Mouse (Mus musculus) C2C12 (cell line): ENCODE results near the gene Bbs5. TPM values are rescaled to one million over a fixed set of nuclear protein-coding genes. Genes with fewer than 3 reads are reported as not detected.
A peak's percentile ranks its signal among the peaks of the same experiment; 100 is the strongest.

ENCODE experiments used
- H3K27me3 ChIP-seq: one replicate; pipeline ENCODE4 v1.6.1; 2011; ENCODE audit not compliant: control insufficient read depth, insufficient read depth, insufficient read length
- H3K36me3 ChIP-seq: one replicate; pipeline ENCODE4 v1.6.1; 2011; ENCODE audit not compliant: control insufficient read depth, insufficient read depth
- H3K4me3 ChIP-seq: one replicate; pipeline ENCODE4 v1.5.1; 2011; ENCODE audit warnings: mild to moderate bottlenecking, control low read depth; ENCODE audit not compliant: poor library complexity, insufficient read depth, severe bottlenecking
- H3K79me2 ChIP-seq: one replicate; pipeline ENCODE4 v1.6.1; 2011; ENCODE audit not compliant: control insufficient read depth, insufficient read depth
- H3K79me3 ChIP-seq: one replicate; pipeline ENCODE4 v1.6.1; 2011; ENCODE audit warnings: low read depth, control low read depth
- H3ac ChIP-seq: one replicate; pipeline ENCODE3; 2011; ENCODE audit warnings: low read depth; ENCODE audit not compliant: control insufficient read depth, insufficient read length
- CEBPB ChIP-seq: IDR thresholded peaks from one replicate; pipeline ENCODE4 v1.6.1; 2011; ENCODE audit warnings: low read depth, mild to moderate bottlenecking, control low read depth, moderate library complexity
- CTCF ChIP-seq: IDR thresholded peaks from one replicate; pipeline ENCODE4 v1.5.1; 2011; ENCODE audit not compliant: control insufficient read depth, insufficient read depth, insufficient read length
- FOSL1 ChIP-seq: IDR thresholded peaks from one replicate; pipeline ENCODE4 v1.8.0; 2011; ENCODE audit warnings: mild to moderate bottlenecking, low read length; ENCODE audit not compliant: poor library complexity, insufficient read depth, severe bottlenecking
- MAX ChIP-seq: IDR thresholded peaks from one replicate; pipeline ENCODE4 v1.6.1; 2011; ENCODE audit warnings: mild to moderate bottlenecking, control low read depth
- MYOD1 ChIP-seq: IDR thresholded peaks from one replicate; pipeline ENCODE4 v1.6.1; 2011; ENCODE audit warnings: low read depth; ENCODE audit not compliant: control insufficient read depth, insufficient read length
- MYOG ChIP-seq: IDR thresholded peaks from one replicate; pipeline ENCODE4 v1.6.1; 2011; ENCODE audit not compliant: control insufficient read depth, insufficient read length; ENCODE audit errors: extremely low read depth
- USF1 ChIP-seq: IDR thresholded peaks from one replicate; pipeline ENCODE4 v1.6.1; 2011; ENCODE audit warnings: low read depth, mild to moderate bottlenecking, control low read depth, moderate library complexity
- polyA plus RNA-seq: library from polyadenylated mRNA; unstranded; fragments of >200 nt; fragmentation: generic; extraction: Trizol; gene quantifications from one replicate; pipeline ENCODE4 v1.2.1, GENCODE M21; 2012; ENCODE audit warnings: missing spikeins

Bbs5 gene
- polyA plus RNA-seq, 1 experiment = 3.1 TPM

- TF ChIP-seq CTCF (no peak), USF1 (no peak), CEBPB (no peak), FOSL1 (no peak), MAX (no peak), MYOD1 (no peak), MYOG (no peak)
- Histone ChIP-seq H3K79me3 (peaks cover 2% of the 10 kb centered on the region), H3ac (peak within 1 kb of the TSS; percentile 90), H3K79me2 (peaks cover 12% of the 10 kb centered on the region), H3K36me3 (no peaks in the 10 kb centered on the region), H3K27me3 (no peaks in the 10 kb centered on the region), H3K4me3 (peak within 1 kb of the TSS; percentile 83)
These were observed 66.1 kb downstream of the Bbs5 start, which contains the start of gene Fastkd1 for GRCm38 (mm10) chr2:69712981-69713625. Gene Fastkd1, minus strand, starts transcription at chr2:69713516.

- peaks cover 2% of the 10 kb centered on the region for H3K79me3 ChIP-seq
- H3K27me3 ChIP-seq = no peaks in the 10 kb centered on the region
- H3K36me3 ChIP-seq = no peaks in the 10 kb centered on the region
- H3ac ChIP-seq = no peak overlapping the region
- no peak overlapping the region for H3K4me3 ChIP-seq
- peaks cover 12% of the 10 kb centered on the region for H3K79me2 ChIP-seq
- TF ChIP-seq CEBPB (no peak), MAX (no peak), FOSL1 (no peak), CTCF (no peak), MYOG (no peak), USF1 (no peak), MYOD1 (no peak)
These were observed 66.6 kb downstream of the Bbs5 start for GRCm38 (mm10) chr2:69713626-69714014.

GRCm38 (mm10) chr2:69714126-69714525 lies 67.2 kb downstream of the Bbs5 start:
- Histone ChIP-seq H3K4me3 (no peak overlapping the region), H3K79me3 (peaks cover 2% of the 10 kb centered on the region)

GRCm38 (mm10) chr2:69716483-69716882 lies 69.5 kb downstream of the Bbs5 start:
- H3K27me3 ChIP-seq = no peaks in the 10 kb centered on the region
- no peak overlapping the region for H3K4me3 ChIP-seq
- no peak overlapping the region for H3ac ChIP-seq
- TF ChIP-seq MYOG (no peak), MYOD1 (no peak), FOSL1 (no peak), CTCF (no peak), CEBPB (no peak), USF1 (no peak), MAX (no peak)
- H3K36me3 ChIP-seq = no peaks in the 10 kb centered on the region
- H3K79me2 ChIP-seq = peaks cover 12% of the 10 kb centered on the region
- peaks cover 2% of the 10 kb centered on the region for H3K79me3 ChIP-seq

More at GRCm38 (mm10) chr2:69714126-69714525, 67.2 kb downstream of the Bbs5 start:
- Histone ChIP-seq H3K79me2 (peaks cover 12% of the 10 kb centered on the region), H3K36me3 (no peaks in the 10 kb centered on the region), H3K27me3 (no peaks in the 10 kb centered on the region), H3ac (no peak overlapping the region)
- TF ChIP-seq USF1 (no peak), CTCF (no peak), FOSL1 (no peak), CEBPB (no peak), MYOG (no peak), MAX (no peak), MYOD1 (no peak)

Other genes with a start within 250 kb of the Bbs5 start
- 0.68 TPM for gene Lrp2, start 61.1 kb upstream of the Bbs5 start, polyA plus RNA-seq
- 0.88 TPM for gene Klhl41, start 22.9 kb downstream of the Bbs5 start, polyA plus RNA-seq
- gene Fastkd1, start 66.3 kb downstream of the Bbs5 start, polyA plus RNA-seq = 4.7 TPM
- 6.5 TPM for gene Ppig, start 75.4 kb downstream of the Bbs5 start, polyA plus RNA-seq
- gene Ccdc173, start 142.4 kb downstream of the Bbs5 start, polyA plus RNA-seq = 0.26 TPM
- gene Phospho2, start 142.5 kb downstream of the Bbs5 start, polyA plus RNA-seq = 9.0 TPM
- gene Klhl23, start 174.8 kb downstream of the Bbs5 start, polyA plus RNA-seq = 1.0 TPM
- gene Ssb, start 214.4 kb downstream of the Bbs5 start, polyA plus RNA-seq = 44.7 TPM
- gene Mettl5, start 238.4 kb downstream of the Bbs5 start, polyA plus RNA-seq = 9.0 TPM